Mouse (Mus musculus): ENCODE measurements around the gene Ppa1. TPM values are rescaled to one million over a fixed set of nuclear protein-coding genes. Genes with fewer than 3 reads are reported as not detected.
"Not testable (repeated sequence)": the region's sequence is repeated elsewhere in the genome, so short reads cannot be mapped to it uniquely, and the experiment has no call there.

The Ppa1 gene
- 213 TPM in 2 replicates for polyA plus RNA-seq (2014; fragmentation: Nextera tagmentation; extraction: Ambion mirVana)

DNA sequence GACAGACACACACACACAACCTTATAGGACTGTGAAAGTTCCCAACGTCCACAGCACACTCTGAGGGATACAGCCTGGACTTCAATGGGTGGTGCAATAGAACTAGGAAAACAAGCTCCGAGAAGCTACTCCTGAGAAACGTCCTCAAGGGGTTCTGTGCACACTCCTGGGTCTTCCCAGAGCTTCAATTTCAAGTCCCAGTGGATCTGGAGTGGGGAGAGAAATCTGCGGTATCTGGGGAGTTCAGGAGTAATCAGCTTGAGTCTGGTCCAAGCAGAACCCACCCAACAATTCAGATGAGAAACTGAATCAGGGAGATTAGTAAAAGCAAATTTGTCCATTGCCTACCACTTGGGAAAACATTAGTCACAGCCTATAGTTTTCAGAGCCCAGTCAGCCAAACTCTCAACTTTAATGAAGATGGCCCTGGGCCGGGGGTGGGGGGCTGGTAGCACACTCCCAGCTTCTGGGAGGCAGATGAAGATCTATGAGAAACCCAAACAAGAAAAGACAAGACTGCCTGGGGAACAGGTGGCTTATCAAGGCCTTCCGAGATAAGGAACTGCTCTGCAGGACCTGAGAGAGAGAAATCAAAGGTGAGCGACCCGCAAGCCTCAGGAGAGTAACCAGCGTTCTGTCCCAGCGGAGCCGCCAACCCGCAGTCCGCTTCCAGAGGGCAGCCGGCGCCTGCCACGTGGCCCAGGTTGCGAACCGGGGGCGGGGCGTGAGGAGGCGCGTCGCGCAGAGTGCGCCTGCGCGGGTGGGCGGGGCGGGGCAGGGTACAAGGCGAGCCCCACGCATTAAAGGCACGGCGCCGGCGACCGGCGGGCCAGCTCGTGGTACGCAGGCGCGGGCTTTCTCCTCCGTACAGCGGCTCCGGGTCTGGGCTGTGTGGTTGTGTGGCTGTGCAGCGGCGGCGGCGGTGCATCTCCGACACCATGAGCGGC, at the start of gene Ppa1:
Ppa1 (plus strand) TSS at position 763 of the 947 bp plus-strand sequence.
- H3K27me3 ChIP-seq (ENCODE audit: insufficient read depth, low read length): no peaks in the 10 kb centered on the region
- H3K36me3 ChIP-seq (ENCODE audit: insufficient read depth): peaks cover 19% of the 10 kb centered on the region; the same call in 1 of the 2 replicates
- DNase-seq (peak; percentile 94), ATAC-seq (ENCODE audit: insufficient read depth) (peak; percentile 98)
- no peaks in the 10 kb centered on the region for H3K9me3 ChIP-seq (ENCODE audit: low read depth, low read length)
- 2% methylated on average over 48 of the region's 50 CpGs for WGBS
- H3K9ac ChIP-seq: peak within 1 kb of the TSS; percentile 79
- H3K4me1 ChIP-seq (ENCODE audit: insufficient read depth): no peaks in the 10 kb centered on the region
- peak within 1 kb of the TSS; percentile 87 for H3K4me3 ChIP-seq (ENCODE audit: low read depth, low read length)
- no peak for TF ChIP-seq CTCF (IDR thresholded peaks at IDR 0.05; ENCODE audit: low read depth)
- H3K4me2 ChIP-seq: peak within 1 kb of the TSS; percentile 91
- H3K27ac ChIP-seq (ENCODE audit: low read depth): peak within 1 kb of the TSS; percentile 76

DNA sequence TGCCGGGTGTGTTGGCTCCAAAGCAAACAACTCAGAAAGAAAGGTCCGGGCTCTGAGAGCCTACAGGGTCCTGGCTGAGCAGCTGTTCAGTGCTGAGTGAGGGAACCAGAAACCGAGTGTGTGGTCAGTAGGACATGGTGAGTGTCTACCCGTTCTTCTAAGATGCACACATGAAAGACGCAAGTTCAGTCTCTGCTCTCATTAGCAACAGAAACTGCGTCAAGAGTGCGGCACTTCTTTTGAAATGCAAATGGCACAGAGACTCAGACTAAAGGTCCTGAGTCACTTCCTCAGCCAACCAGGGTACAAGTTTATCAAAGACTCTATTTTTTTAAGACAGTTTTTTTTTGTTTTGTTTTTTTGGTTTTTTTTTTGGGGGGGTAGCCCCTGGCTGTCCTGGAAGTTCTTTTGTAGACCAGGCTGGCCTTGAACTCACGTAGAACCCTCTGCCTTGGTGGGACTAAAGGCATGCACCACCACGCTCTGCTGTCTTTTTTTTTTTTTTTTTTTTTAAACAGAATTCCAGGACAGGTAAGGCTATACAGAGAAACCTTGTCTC, 48.7 kb upstream of the Ppa1 start:
- H3K4me3 ChIP-seq (ENCODE audit: low read depth, low read length): no peak overlapping the region
- H3K9me3 ChIP-seq (ENCODE audit: low read depth, low read length): no peaks in the 10 kb centered on the region
- H3K4me2 ChIP-seq: no peak overlapping the region
- TF ChIP-seq CTCF (IDR thresholded peaks at IDR 0.05; ENCODE audit: low read depth): no peak
- H3K9ac ChIP-seq: no peak overlapping the region
- no peak overlapping the region for H3K27ac ChIP-seq (ENCODE audit: low read depth)
- H3K4me1 ChIP-seq (ENCODE audit: insufficient read depth): peaks cover 6% of the 10 kb centered on the region
- ATAC-seq (ENCODE audit: insufficient read depth) (no peak), DNase-seq (no peak)
- H3K27me3 ChIP-seq (ENCODE audit: insufficient read depth, low read length): peaks cover 16% of the 10 kb centered on the region
- H3K36me3 ChIP-seq (ENCODE audit: insufficient read depth): no peaks in the 10 kb centered on the region
- 65% methylated on average over 9 of the region's 9 CpGs for WGBS

DNA sequence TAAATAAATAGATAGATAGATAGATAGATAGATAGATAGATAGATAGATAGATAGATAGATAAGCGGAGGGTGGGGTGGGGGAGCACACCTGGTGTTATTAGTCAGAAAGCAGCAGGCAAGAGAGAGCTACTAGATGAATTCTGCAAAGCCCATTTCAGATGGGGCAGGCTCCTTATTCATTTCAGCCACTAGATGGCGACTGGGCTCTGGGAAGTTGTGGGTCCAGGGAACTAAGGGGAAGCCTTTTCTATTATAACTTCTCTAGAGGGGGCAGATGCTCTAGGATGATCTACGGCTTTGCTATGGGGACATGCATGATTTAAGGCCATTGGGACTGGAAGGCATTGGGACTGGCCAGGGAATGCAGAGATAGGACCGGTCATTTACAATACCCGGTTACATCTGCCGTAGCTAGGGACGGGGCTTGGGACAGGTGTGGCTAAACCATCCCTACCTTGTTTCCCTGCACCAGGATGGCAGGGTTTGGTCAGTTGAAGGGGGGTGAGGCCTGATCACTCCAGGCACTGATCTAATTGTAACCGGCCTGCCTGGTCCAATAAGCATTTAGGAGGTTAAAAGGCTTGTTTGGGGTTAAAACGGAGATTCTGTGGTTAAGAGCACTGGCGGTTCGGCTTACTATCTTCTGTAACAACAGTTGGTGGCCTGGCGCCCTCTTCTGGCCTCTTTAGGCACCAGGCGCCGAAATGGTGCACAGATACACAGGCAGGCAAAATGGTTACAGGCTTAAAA, 45.9 kb upstream of the Ppa1 start:
- no peak overlapping the region for H3K4me3 ChIP-seq (ENCODE audit: low read depth, low read length)

GRCm38 (mm10) chr10:61604376-61605065, 43.8 kb upstream of the Ppa1 start:
- no peak for ATAC-seq (ENCODE audit: insufficient read depth)
- no peak for DNase-seq
- Histone ChIP-seq H3K4me1 (ENCODE audit: insufficient read depth) (no peaks in the 10 kb centered on the region), H3K4me3 (ENCODE audit: low read depth, low read length) (no peak overlapping the region), H3K27ac (ENCODE audit: low read depth) (no peak overlapping the region), H3K27me3 (ENCODE audit: insufficient read depth, low read length) (no peaks in the 10 kb centered on the region; the same call in 1 of the 2 replicates), H3K4me2 (no peak overlapping the region), H3K36me3 (ENCODE audit: insufficient read depth) (no peaks in the 10 kb centered on the region), H3K9ac (no peak overlapping the region), H3K9me3 (ENCODE audit: low read depth, low read length) (no peaks in the 10 kb centered on the region)
- no peak for TF ChIP-seq CTCF (IDR thresholded peaks at IDR 0.05; ENCODE audit: low read depth)
- WGBS: 69% methylated on average over 10 of the region's 10 CpGs

More for the DNA sequence above, 45.9 kb upstream of the Ppa1 start:
- Histone ChIP-seq H3K27ac (ENCODE audit: low read depth) (no peak overlapping the region), H3K36me3 (ENCODE audit: insufficient read depth) (no peaks in the 10 kb centered on the region), H3K27me3 (ENCODE audit: insufficient read depth, low read length) (no peaks in the 10 kb centered on the region; the same call in 1 of the 2 replicates), H3K9ac (no peak overlapping the region), H3K9me3 (ENCODE audit: low read depth, low read length) (no peaks in the 10 kb centered on the region), H3K4me1 (ENCODE audit: insufficient read depth) (no peaks in the 10 kb centered on the region), H3K4me2 (peak overlapping the region; percentile 43)
- TF ChIP-seq CTCF (IDR thresholded peaks at IDR 0.05; ENCODE audit: low read depth): peak; percentile 78
- peak; percentile 88 for DNase-seq
- 0 out of 2 replicates have a peak, but pooled peaks have one; percentile 35 for ATAC-seq (ENCODE audit: insufficient read depth)
- WGBS: 12% methylated on average over 14 of the region's 14 CpGs

DNA sequence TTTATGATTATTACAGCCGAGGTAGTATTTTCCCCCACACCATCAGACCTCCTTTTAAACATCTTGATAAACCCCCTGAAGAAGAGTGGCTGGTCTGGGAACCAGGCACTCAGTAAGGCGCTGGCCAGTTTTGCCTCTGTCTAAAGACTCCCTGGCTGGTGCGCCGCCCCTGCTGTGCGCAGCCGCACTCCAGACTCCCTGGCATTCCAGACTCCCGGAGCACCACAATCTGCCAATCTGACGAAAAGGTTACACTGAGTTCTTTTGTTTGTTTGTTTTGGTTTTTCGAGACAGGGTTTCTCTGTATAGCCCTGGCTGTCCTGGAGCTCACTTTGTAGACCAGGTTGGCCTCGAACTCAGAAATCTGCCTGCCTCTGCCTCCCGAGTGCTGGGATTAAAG, 43.0 kb upstream of the Ppa1 start:
- H3K27ac ChIP-seq (ENCODE audit: low read depth); ATAC-seq (ENCODE audit: insufficient read depth); H3K36me3 ChIP-seq (ENCODE audit: insufficient read depth); H3K4me3 ChIP-seq (ENCODE audit: low read depth, low read length); H3K27me3 ChIP-seq (ENCODE audit: insufficient read depth, low read length); H3K4me2 ChIP-seq; H3K4me1 ChIP-seq (ENCODE audit: insufficient read depth); DNase-seq; H3K9ac ChIP-seq; H3K9me3 ChIP-seq (ENCODE audit: low read depth, low read length): not testable (repeated sequence)
- WGBS: 61% methylated on average over 11 of the region's 11 CpGs

- ATAC-seq (ENCODE audit: insufficient read depth): no peak
- peak; percentile 74 for TF ChIP-seq CTCF (IDR thresholded peaks at IDR 0.05; ENCODE audit: low read depth)
- WGBS: 8% methylated on average over 8 of the region's 8 CpGs
Measured at GRCm38 (mm10) chr10:61605851-61606250, 42.5 kb upstream of the Ppa1 start.

More at GRCm38 (mm10) chr10:61605851-61606250, 42.5 kb upstream of the Ppa1 start:
- H3K9ac ChIP-seq: no peak overlapping the region
- no peaks in the 10 kb centered on the region for H3K9me3 ChIP-seq (ENCODE audit: low read depth, low read length)
- no peaks in the 10 kb centered on the region for H3K36me3 ChIP-seq (ENCODE audit: insufficient read depth)
- peak; percentile 84 for DNase-seq
- no peak overlapping the region for H3K4me3 ChIP-seq (ENCODE audit: low read depth, low read length)
- no peak overlapping the region for H3K27ac ChIP-seq (ENCODE audit: low read depth)
- no peak overlapping the region for H3K4me2 ChIP-seq
- H3K27me3 ChIP-seq (ENCODE audit: insufficient read depth, low read length): no peaks in the 10 kb centered on the region; the same call in 1 of the 2 replicates
- no peaks in the 10 kb centered on the region for H3K4me1 ChIP-seq (ENCODE audit: insufficient read depth)
